Mouse (Mus musculus) lung, embryonic 14.5 days (tissue): Measurements from ENCODE around the gene Cdk19. TPM values are rescaled to one million over a fixed set of nuclear protein-coding genes. Genes with fewer than 3 reads are reported as not detected.

Source experiments
- ATAC-seq: fragments of 200-750 bp; cut with Nextera tagmentation; 2 replicates; pipeline ENCODE4 v1.8.0; 2017; ENCODE audit warnings: mild to moderate bottlenecking, moderate TSS enrichment, moderate library complexity; ENCODE audit not compliant: insufficient read depth
- DNase-seq: peaks from one replicate; pipeline ENCODE4 v3.0.0-alpha.2; 2015
- H3K27ac ChIP-seq: fragments of 300-500 bp; sonication (generic); 2 replicates; pipeline ENCODE4 v1.5.1; 2014; ENCODE audit warnings: low read depth, mild to moderate bottlenecking, moderate library complexity
- H3K27me3 ChIP-seq: fragments of 300-500 bp; sonication (generic); 2 replicates; pipeline ENCODE4 v1.6.1; 2014; ENCODE audit warnings: low read length, control low read depth; ENCODE audit not compliant: insufficient read depth
- H3K36me3 ChIP-seq: fragments of 300-500 bp; sonication (generic); 2 replicates; pipeline ENCODE4 v1.6.1; 2014; ENCODE audit warnings: control low read depth; ENCODE audit not compliant: insufficient read depth
- H3K4me1 ChIP-seq: fragments of 300-500 bp; sonication (generic); 2 replicates; pipeline ENCODE4 v1.6.1; 2014; ENCODE audit warnings: antibody characterized with exemption, control low read depth; ENCODE audit not compliant: insufficient read depth
- H3K4me2 ChIP-seq: fragments of 300-500 bp; sonication (generic); 2 replicates; pipeline ENCODE4 v1.6.1; 2014; ENCODE audit warnings: mild to moderate bottlenecking
- H3K4me3 ChIP-seq: fragments of 300-500 bp; sonication (generic); 2 replicates; pipeline ENCODE4 v1.5.1; 2014; ENCODE audit warnings: low read depth, low read length
- H3K9ac ChIP-seq: fragments of 300-500 bp; sonication (generic); 2 replicates; pipeline ENCODE4 v1.6.1; 2014
- H3K9me3 ChIP-seq: fragments of 300-500 bp; sonication (generic); 2 replicates; pipeline ENCODE4 v1.6.1; 2016; ENCODE audit warnings: low read depth, low read length, control low read depth
- CTCF ChIP-seq: IDR thresholded peaks from 2 replicates; pipeline ENCODE4 v1.5.1; 2016; ENCODE audit warnings: antibody characterized with exemption, low read depth
- WGBS: fragments of 180-500 bp; shearing (Covaris S2); extraction: QIAGEN DNeasy Blood & Tissue Kit; methylation state at CpG from one replicate; pipeline ENCODE4 v1.1.7; 2014; 5-methylcytosine and 5-hydroxymethylcytosine counted together
- polyA plus RNA-seq: library from polyadenylated mRNA; unstranded; fragments of >200 nt; fragmentation: Nextera tagmentation; extraction: Ambion mirVana; gene quantifications from 2 replicates; pipeline ENCODE4 v1.2.1, GENCODE M21; 2014

The Cdk19 gene
- polyA plus RNA-seq, 1 experiment from 2014 or later: 10.6 TPM

DNA sequence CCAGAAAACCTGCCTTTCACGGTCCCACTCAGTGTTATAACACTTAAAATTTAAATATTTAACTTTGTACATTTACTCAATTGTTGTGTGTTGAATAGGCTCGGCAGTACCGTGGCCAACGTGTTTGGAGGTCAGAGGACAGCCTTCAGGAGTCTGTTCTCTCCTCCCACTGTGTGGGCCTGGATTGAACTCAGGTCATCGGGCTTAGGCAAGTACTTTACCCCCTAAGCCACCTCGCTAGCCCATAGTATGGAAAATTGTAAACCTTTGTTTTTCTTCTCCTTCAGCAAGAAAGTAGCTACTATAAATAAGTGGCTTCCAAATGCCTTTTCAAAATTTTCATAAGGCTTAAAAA is 86.7 kb downstream of the Cdk19 start:
- no peak for DNase-seq
- Histone ChIP-seq H3K9me3 (no peaks in the 10 kb centered on the region), H3K4me3 (no peak overlapping the region), H3K27me3 (no peaks in the 10 kb centered on the region), H3K9ac (no peak overlapping the region), H3K4me2 (no peak overlapping the region), H3K27ac (no peak overlapping the region), H3K4me1 (peaks cover 8% of the 10 kb centered on the region; the same call in 1 of the 2 replicates), H3K36me3 (no peaks in the 10 kb centered on the region)
- no peak for TF ChIP-seq CTCF
- ATAC-seq: no peak
- 47% methylated on average over 6 of the region's 6 CpGs for WGBS

DNA sequence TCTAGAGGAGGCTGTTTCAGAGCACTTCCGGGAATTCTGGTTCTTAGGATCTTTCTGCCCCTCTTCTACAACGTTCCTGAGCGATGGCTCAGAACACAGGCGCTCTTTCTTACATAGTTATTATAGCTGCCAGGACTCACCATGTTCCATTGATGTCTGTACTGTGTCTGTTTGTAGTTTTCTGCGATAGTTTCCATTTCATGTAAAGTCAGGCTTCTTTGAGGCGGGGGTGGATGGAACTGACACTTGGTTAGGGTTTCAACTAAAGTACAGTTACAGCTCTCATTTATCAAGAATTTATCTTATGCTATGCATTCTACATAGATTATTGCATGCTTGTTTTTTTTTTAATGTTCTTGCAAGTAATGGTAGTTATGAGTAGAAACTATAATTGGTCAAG is 89.3 kb downstream of the Cdk19 start:
- Histone ChIP-seq H3K36me3 (no peaks in the 10 kb centered on the region), H3K9me3 (no peaks in the 10 kb centered on the region), H3K9ac (no peak overlapping the region), H3K4me1 (peaks cover 8% of the 10 kb centered on the region; the same call in 1 of the 2 replicates), H3K27ac (no peak overlapping the region), H3K27me3 (no peaks in the 10 kb centered on the region), H3K4me3 (no peak overlapping the region), H3K4me2 (no peak overlapping the region)
- no peak for TF ChIP-seq CTCF
- WGBS: 66% methylated on average over 6 of the region's 6 CpGs
- ATAC-seq (no peak), DNase-seq (no peak)

DNA sequence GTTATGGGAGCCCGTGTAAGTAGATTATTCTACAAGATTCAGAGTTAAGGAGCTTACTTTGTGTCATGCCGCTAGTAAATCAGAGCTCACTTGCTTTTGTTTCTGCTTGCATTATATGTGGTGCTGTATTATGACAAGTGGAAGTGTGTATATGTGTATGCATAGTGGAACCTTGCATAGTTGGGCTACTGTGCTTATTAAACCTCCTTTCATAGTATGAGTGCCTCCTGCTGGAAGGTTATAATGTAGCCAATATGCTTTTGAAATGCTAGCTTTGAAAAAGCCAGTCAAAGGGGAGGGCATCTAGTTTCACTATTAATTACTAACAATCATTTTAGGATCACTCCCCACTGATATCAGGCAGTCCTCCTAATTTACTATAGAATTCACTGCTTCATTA is 89.7 kb downstream of the Cdk19 start:
- Histone ChIP-seq H3K4me2 (no peak overlapping the region), H3K9me3 (no peaks in the 10 kb centered on the region), H3K9ac (no peak overlapping the region), H3K4me3 (no peak overlapping the region), H3K4me1 (peaks cover 8% of the 10 kb centered on the region; the same call in 1 of the 2 replicates), H3K27me3 (no peaks in the 10 kb centered on the region), H3K36me3 (no peaks in the 10 kb centered on the region), H3K27ac (no peak overlapping the region)
- WGBS: 71% methylated on average over 2 of the region's 2 CpGs
- DNase-seq: no peak
- TF ChIP-seq CTCF: no peak
- no peak for ATAC-seq

DNA sequence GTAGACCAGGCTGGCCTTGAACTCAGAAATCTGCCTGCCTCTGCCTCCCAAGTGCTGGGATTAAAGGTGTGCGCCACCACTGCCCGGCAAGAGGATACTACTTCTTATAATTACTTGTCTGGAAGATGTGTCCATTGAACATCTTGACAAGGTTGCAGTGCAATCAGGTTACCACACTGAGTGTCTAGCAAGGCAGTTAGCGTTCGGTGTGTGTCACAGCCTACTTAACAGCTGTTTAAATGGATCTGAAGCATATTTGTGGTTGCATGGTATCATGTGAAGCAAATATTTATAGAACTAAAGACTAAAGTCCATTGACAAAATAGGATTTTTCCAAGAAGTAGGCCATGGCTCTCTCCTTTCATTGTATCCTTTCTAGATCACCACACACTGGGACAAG is 90.8 kb downstream of the Cdk19 start:
- Histone ChIP-seq H3K36me3 (no peaks in the 10 kb centered on the region), H3K27me3 (no peaks in the 10 kb centered on the region), H3K9ac (no peak overlapping the region), H3K4me1 (peaks cover 6% of the 10 kb centered on the region; the same call in 1 of the 2 replicates), H3K4me3 (no peak overlapping the region), H3K4me2 (no peak overlapping the region), H3K27ac (no peak overlapping the region), H3K9me3 (no peaks in the 10 kb centered on the region)
- DNase-seq: no peak
- no peak for TF ChIP-seq CTCF
- WGBS: 90% methylated on average over 4 of the region's 4 CpGs
- ATAC-seq: no peak

DNA sequence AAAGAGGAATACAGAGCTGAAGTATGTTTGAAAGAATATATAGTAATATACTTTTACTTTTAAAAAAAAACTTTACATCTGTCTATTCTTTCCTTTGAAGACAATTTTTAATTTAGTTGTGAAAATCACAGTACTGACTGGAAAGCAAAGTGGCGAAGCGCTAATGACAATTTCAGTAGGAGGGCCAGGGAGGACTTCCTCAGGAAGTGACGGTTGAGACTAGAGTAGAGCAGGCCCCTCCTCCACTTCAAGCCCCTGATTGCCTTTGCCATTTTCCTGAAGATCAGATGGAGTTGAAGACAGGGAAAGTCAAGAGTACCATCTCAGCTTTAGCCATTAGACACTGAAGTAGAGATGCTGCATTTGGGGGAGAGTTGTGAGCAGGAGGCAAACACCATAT is 92.6 kb downstream of the Cdk19 start:
- H3K9ac ChIP-seq: no peak overlapping the region
- H3K4me3 ChIP-seq: no peak overlapping the region
- no peak for DNase-seq
- H3K36me3 ChIP-seq: no peaks in the 10 kb centered on the region
- no peak overlapping the region for H3K4me2 ChIP-seq
- ATAC-seq: no peak
- H3K9me3 ChIP-seq: no peaks in the 10 kb centered on the region
- no peak for TF ChIP-seq CTCF
- WGBS: 78% methylated on average over 3 of the region's 3 CpGs
- H3K27ac ChIP-seq: no peak overlapping the region
- no peaks in the 10 kb centered on the region for H3K4me1 ChIP-seq
- no peaks in the 10 kb centered on the region for H3K27me3 ChIP-seq

DNA sequence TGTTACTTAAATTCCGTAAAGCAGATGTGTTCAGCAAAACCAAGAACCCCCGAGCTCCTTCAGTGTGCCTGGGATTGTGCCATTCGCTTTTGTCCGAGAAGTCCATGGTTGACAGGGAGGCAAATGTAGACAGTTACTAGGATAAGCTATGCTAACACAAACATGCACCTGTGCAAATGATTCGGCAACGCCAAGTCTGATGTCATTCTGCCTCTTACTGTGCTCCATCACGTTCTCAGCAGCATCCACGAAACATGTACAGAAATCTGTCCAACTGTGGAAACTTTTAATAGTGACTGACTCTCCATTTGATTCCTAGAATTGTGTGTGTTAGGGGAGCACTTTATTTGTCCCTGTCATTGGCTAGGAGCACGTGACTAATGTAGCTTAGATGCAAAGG is 93.0 kb downstream of the Cdk19 start:
- ATAC-seq (no peak), DNase-seq (no peak)
- Histone ChIP-seq H3K9me3 (no peaks in the 10 kb centered on the region), H3K9ac (no peak overlapping the region), H3K36me3 (no peaks in the 10 kb centered on the region), H3K27ac (no peak overlapping the region), H3K27me3 (no peaks in the 10 kb centered on the region), H3K4me2 (no peak overlapping the region), H3K4me3 (no peak overlapping the region), H3K4me1 (no peaks in the 10 kb centered on the region)
- no peak for TF ChIP-seq CTCF
- WGBS: 82% methylated on average over 9 of the region's 9 CpGs

DNA sequence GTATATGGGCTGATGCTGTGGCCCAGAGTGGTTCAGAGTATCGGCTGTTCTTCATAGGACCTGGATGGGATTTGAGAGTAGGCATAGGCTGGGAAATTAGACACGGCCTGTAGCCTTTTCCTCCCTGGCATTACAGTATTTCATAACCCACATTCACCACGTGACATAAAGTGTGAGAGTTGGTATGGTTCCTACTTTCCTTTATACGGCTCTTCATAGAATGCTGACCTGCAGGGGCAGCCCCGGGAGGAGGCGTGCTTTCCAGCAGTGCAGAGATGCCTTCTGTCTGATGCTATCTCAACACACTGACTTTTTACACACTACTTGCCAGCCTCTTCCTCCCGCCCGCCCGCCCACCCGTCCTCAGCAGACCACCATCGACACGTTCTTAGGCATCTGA is 96.0 kb downstream of the Cdk19 start:
- Histone ChIP-seq H3K4me2 (no peak overlapping the region), H3K4me3 (no peak overlapping the region), H3K9ac (no peak overlapping the region), H3K36me3 (no peaks in the 10 kb centered on the region), H3K27me3 (no peaks in the 10 kb centered on the region), H3K9me3 (no peaks in the 10 kb centered on the region), H3K27ac (no peak overlapping the region), H3K4me1 (no peaks in the 10 kb centered on the region)
- 79% methylated on average over 12 of the region's 12 CpGs for WGBS
- ATAC-seq: no peak
- no peak for TF ChIP-seq CTCF
- DNase-seq: no peak

DNA sequence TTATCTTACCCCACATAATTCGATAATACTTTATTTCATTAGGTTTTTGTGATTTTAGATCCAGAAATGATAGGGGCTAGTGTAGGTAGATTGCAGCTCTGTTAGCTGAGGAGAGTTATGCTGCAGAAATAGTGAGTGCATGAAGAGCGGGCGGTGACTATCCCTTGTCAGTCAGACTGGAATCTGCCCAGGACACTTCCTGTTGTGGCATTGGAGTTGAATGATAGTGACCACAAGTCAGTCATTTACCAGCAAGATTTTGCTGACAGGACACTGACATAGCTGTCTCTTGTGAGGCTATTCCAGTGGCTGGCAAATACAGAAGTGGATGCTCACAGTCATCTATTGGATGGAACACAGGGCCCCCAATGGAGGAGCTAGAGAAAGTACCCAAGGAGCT is 97.8 kb downstream of the Cdk19 start:
- Histone ChIP-seq H3K27me3 (no peaks in the 10 kb centered on the region), H3K9me3 (no peaks in the 10 kb centered on the region), H3K36me3 (no peaks in the 10 kb centered on the region), H3K4me1 (peaks cover 2% of the 10 kb centered on the region; the same call in 1 of the 2 replicates), H3K9ac (no peak overlapping the region), H3K4me3 (no peak overlapping the region), H3K27ac (no peak overlapping the region), H3K4me2 (no peak overlapping the region)
- WGBS: 84% methylated on average over 3 of the region's 3 CpGs
- no peak for TF ChIP-seq CTCF
- ATAC-seq: no peak
- no peak for DNase-seq
